Mouse (Mus musculus): ENCODE data around the gene Tcaf3. TPM values are rescaled to one million over a fixed set of nuclear protein-coding genes. Genes with fewer than 3 reads are reported as not detected.

Tcaf3 gene
- total and polyA plus RNA-seq, 3 experiments, result not detected

- Histone ChIP-seq H3K9ac (ENCODE audit: insufficient read depth, low read depth) (no peak overlapping the region), H3K36me3 (replicated peaks in 1 of 2; ENCODE audit: control insufficient read depth in 1 of 2, insufficient read depth in 1 of 2, low read length in 1 of 2) (no peaks in the 10 kb centered on the region), H3K4me1 (ENCODE audit: control insufficient read depth in 1 of 2, insufficient read depth in 2 of 2) (no peaks in the 10 kb centered on the region), H3K27me3 (replicated peaks) (no peaks in the 10 kb centered on the region), H3K9me3 (replicated peaks; ENCODE audit: low read length) (no peaks in the 10 kb centered on the region), H3K4me3 (replicated peaks in 1 of 3; ENCODE audit: low read depth in 2 of 3, low read length in 2 of 3, poor library complexity in 1 of 3) (no peak overlapping the region), H3K27ac (ENCODE audit: insufficient read depth, low read depth) (no peak overlapping the region), H3K4me2 (ENCODE audit: insufficient read depth, low read depth, poor library complexity, severe bottlenecking) (no peak overlapping the region), H3K79me2 (replicated peaks; ENCODE audit: control insufficient read depth, extremely low read depth, insufficient read depth, poor library complexity, severe bottlenecking) (no peaks in the 10 kb centered on the region)
- dilution Hi-C loops (cut with MboI; ENCODE audit: extremely low pct_ligation_motif_present, extremely low pct_unique_long_range_greater_than_20kb, low sequenced_read_pairs) (no loop called here), in situ Hi-C loops (cut with MboI; ENCODE audit: low pct_ligation_motif_present, low pct_unique_long_range_greater_than_20kb, low sequenced_read_pairs) (no loop called here)
- DNase-seq (ENCODE audit: extremely low read depth), result no peak
- TF ChIP-seq ETS1 (conservative IDR thresholded peaks at IDR 0.05; ENCODE audit: low read depth, low read length) (no peak), NRF1 (IDR thresholded peaks at IDR 0.05; ENCODE audit: low read depth, low read length) (no peak), USF1 (IDR thresholded peaks at IDR 0.05; ENCODE audit: low read depth, low read length) (no peak), POLR2AphosphoS2 (IDR thresholded peaks at IDR 0.05; ENCODE audit: low read depth, low read length) (no peak), CHD2 (IDR thresholded peaks at IDR 0.05; ENCODE audit: low read length) (no peak), TBP (conservative IDR thresholded peaks at IDR 0.05; ENCODE audit: low read depth, low read length) (no peak), CHD1 (IDR thresholded peaks at IDR 0.05; ENCODE audit: low read depth, low read length) (no peak), MEF2A (IDR thresholded peaks at IDR 0.05; ENCODE audit: borderline replicate concordance, low read depth, low read length) (no peak), EP300 (IDR thresholded peaks at IDR 0.05; ENCODE audit: low read length) (no peak), NELFE (IDR thresholded peaks at IDR 0.05; ENCODE audit: low read depth, low read length) (no peak), ZMIZ1 (IDR thresholded peaks at IDR 0.05; ENCODE audit: low read depth, low read length) (no peak), KAT2A (IDR thresholded peaks at IDR 0.05; ENCODE audit: insufficient replicate concordance, low read length) (no peak), GABPA (IDR thresholded peaks at IDR 0.05; ENCODE audit: insufficient replicate concordance, low read depth, low read length) (no peak), POLR2A (IDR thresholded peaks at IDR 0.05; ENCODE audit: low read depth, low read length) (no peak), TCF12 (IDR thresholded peaks at IDR 0.05; ENCODE audit: low read depth, low read length) (no peak)
These were observed 19.4 kb upstream of the Tcaf3 start for GRCm38 (mm10) chr6:42616904-42617303.

DNA sequence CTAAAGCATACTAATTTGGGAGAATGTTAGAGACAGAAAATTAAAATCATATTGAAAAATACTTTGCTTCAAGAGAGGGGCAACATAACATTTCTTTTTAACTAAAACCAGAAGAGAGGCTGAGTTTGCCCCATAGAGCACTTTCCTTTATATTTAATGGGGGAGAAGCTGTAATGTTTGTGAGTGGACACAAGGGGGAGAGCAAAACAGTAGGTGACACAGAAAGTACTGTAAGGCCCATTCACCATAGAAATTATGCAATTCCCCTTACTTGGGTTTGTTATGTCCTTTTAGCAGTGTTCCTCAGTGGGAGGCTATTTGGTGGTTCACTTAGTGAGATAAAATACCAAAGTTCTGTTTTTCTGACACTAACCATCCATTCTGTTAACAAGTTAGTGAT is 14.7 kb upstream of the Tcaf3 start:
- dilution Hi-C loops (cut with MboI; ENCODE audit: extremely low pct_ligation_motif_present, extremely low pct_unique_long_range_greater_than_20kb, low sequenced_read_pairs), result no loop called here
- Histone ChIP-seq H3K4me3 (replicated peaks in 1 of 3; ENCODE audit: low read depth in 2 of 3, low read length in 2 of 3, poor library complexity in 1 of 3) (no peak overlapping the region), H3K9me3 (replicated peaks; ENCODE audit: low read length) (no peaks in the 10 kb centered on the region), H3K9ac (ENCODE audit: insufficient read depth, low read depth) (no peak overlapping the region), H3K4me1 (ENCODE audit: control insufficient read depth in 1 of 2, insufficient read depth in 2 of 2) (no peaks in the 10 kb centered on the region), H3K27ac (ENCODE audit: insufficient read depth, low read depth) (no peak overlapping the region), H3K36me3 (replicated peaks in 1 of 2; ENCODE audit: control insufficient read depth in 1 of 2, insufficient read depth in 1 of 2, low read length in 1 of 2) (no peaks in the 10 kb centered on the region), H3K79me2 (replicated peaks; ENCODE audit: control insufficient read depth, extremely low read depth, insufficient read depth, poor library complexity, severe bottlenecking) (no peaks in the 10 kb centered on the region), H3K27me3 (replicated peaks) (no peaks in the 10 kb centered on the region), H3K4me2 (ENCODE audit: insufficient read depth, low read depth, poor library complexity, severe bottlenecking) (no peak overlapping the region)
- no peak for TF ChIP-seq TBP (conservative IDR thresholded peaks at IDR 0.05; ENCODE audit: low read depth, low read length)
- no peak for TF ChIP-seq MAFK (IDR thresholded peaks at IDR 0.05; ENCODE audit: insufficient replicate concordance, low read length)
- no peak for TF ChIP-seq CHD2 (IDR thresholded peaks at IDR 0.05; ENCODE audit: low read length)
- no peak for TF ChIP-seq ZC3H11A (IDR thresholded peaks at IDR 0.05; ENCODE audit: low read depth, low read length)
- no peak for TF ChIP-seq MAZ (IDR thresholded peaks at IDR 0.05; ENCODE audit: low read depth, low read length)
- TF ChIP-seq ZMIZ1 (IDR thresholded peaks at IDR 0.05; ENCODE audit: low read depth, low read length), result no peak
- TF ChIP-seq UBTF (IDR thresholded peaks at IDR 0.05; ENCODE audit: low read depth, low read length), result no peak
- no peak for TF ChIP-seq POLR2AphosphoS2 (IDR thresholded peaks at IDR 0.05; ENCODE audit: low read depth, low read length)
- no peak for TF ChIP-seq NRF1 (IDR thresholded peaks at IDR 0.05; ENCODE audit: low read depth, low read length)
- no peak for TF ChIP-seq GABPA (IDR thresholded peaks at IDR 0.05; ENCODE audit: insufficient replicate concordance, low read depth, low read length)
- TF ChIP-seq SMC3 (IDR thresholded peaks at IDR 0.05; ENCODE audit: low read depth, low read length), result peak; percentile 56
- peak; percentile 37 to 61; a peak in 2 of 4 replicates for TF ChIP-seq CTCF (conservative IDR thresholded peaks at IDR 0.05 in 1 of 2, IDR thresholded peaks at IDR 0.05 in 1 of 2; ENCODE audit: low read depth in 2 of 2, low read length in 2 of 2)
- TF ChIP-seq USF1 (IDR thresholded peaks at IDR 0.05; ENCODE audit: low read depth, low read length), result no peak
- peak; percentile 26 for TF ChIP-seq RAD21 (IDR thresholded peaks at IDR 0.05; ENCODE audit: low read depth, low read length)
- no peak for TF ChIP-seq CHD1 (IDR thresholded peaks at IDR 0.05; ENCODE audit: low read depth, low read length)
- no peak for TF ChIP-seq HCFC1 (IDR thresholded peaks at IDR 0.05; ENCODE audit: low read depth, low read length)
- no peak for TF ChIP-seq ZKSCAN1 (IDR thresholded peaks at IDR 0.05; ENCODE audit: borderline replicate concordance, low read depth, low read length)
- no peak for TF ChIP-seq MEF2A (IDR thresholded peaks at IDR 0.05; ENCODE audit: borderline replicate concordance, low read depth, low read length)
- TF ChIP-seq MYC (IDR thresholded peaks at IDR 0.05; ENCODE audit: low read depth, low read length), result no peak
- no peak for TF ChIP-seq NELFE (IDR thresholded peaks at IDR 0.05; ENCODE audit: low read depth, low read length)
- no peak for TF ChIP-seq MXI1 (IDR thresholded peaks at IDR 0.05; ENCODE audit: low read depth, low read length)
- no peak for TF ChIP-seq TCF12 (IDR thresholded peaks at IDR 0.05; ENCODE audit: low read depth, low read length)
- TF ChIP-seq USF2 (conservative IDR thresholded peaks at IDR 0.05; ENCODE audit: low read depth, low read length), result no peak
- DNase-seq (ENCODE audit: extremely low read depth), result peak; percentile 27
- in situ Hi-C loops (cut with MboI; ENCODE audit: low pct_ligation_motif_present, low pct_unique_long_range_greater_than_20kb, low sequenced_read_pairs), result no loop called here

Data from CH12.LX (cell line).